Mouse (Mus musculus): ENCODE measurements at regions not wholly inside any gene's neighbourhood (a gene's known extent, or its start where the extent isn't known, plus 50 kb on each side); places are given as distances from the start of the nearest gene placed in this dataset.
A peak's percentile ranks its signal among the peaks of the same experiment; 100 is the strongest.

GRCm38 (mm10) chr13:51980344-51980743 is 133.9 kb downstream of the Gadd45g start:
- ATAC-seq (ENCODE audit: low read depth), result 0 out of 2 replicates have a peak, but pooled peaks have one; percentile 23
- Histone ChIP-seq H3K27me3 (replicated peaks; ENCODE audit: control insufficient read depth, insufficient read depth, low read length) (no peaks in the 10 kb centered on the region), H3K9ac (ENCODE audit: low read depth, low read length) (no peak overlapping the region), H3K4me3 (ENCODE audit: low read depth, low read length) (no peak overlapping the region), H3K36me3 (ENCODE audit: control insufficient read depth, insufficient read depth, low read length) (no peaks in the 10 kb centered on the region), H3K27ac (replicated peaks; ENCODE audit: low read depth, low read length) (no peak overlapping the region), H3K4me2 (ENCODE audit: low read depth, low read length) (no peak overlapping the region), H3K9me3 (ENCODE audit: control insufficient read depth, low read length) (peaks cover 9% of the 10 kb centered on the region; the same call in 1 of the 2 replicates), H3K4me1 (ENCODE audit: control insufficient read depth, insufficient read depth, low read length) (peaks cover 13% of the 10 kb centered on the region)
- DNase-seq (ENCODE audit: low spot score), result peak; percentile 72
- 33% methylated on average over 1 of the region's 1 CpGs for WGBS

- no peak overlapping the region for H3K4me3 ChIP-seq (ENCODE audit: low read depth, low read length)
- no peak for DNase-seq (ENCODE audit: low spot score)
- ATAC-seq (ENCODE audit: low read depth), result no peak
- H3K36me3 ChIP-seq (ENCODE audit: control insufficient read depth, insufficient read depth, low read length), result no peaks in the 10 kb centered on the region
- no peak overlapping the region for H3K4me2 ChIP-seq (ENCODE audit: low read depth, low read length)
- WGBS, result 81% methylated on average over 8 of the region's 8 CpGs
- no peaks in the 10 kb centered on the region for H3K27me3 ChIP-seq (replicated peaks; ENCODE audit: control insufficient read depth, insufficient read depth, low read length)
- H3K4me1 ChIP-seq (ENCODE audit: control insufficient read depth, insufficient read depth, low read length), result no peaks in the 10 kb centered on the region
- peaks cover under 1% of the 10 kb centered on the region; the same call in 1 of the 2 replicates for H3K9me3 ChIP-seq (ENCODE audit: control insufficient read depth, low read length)
- H3K9ac ChIP-seq (ENCODE audit: low read depth, low read length), result no peak overlapping the region
- no peak overlapping the region for H3K27ac ChIP-seq (replicated peaks; ENCODE audit: low read depth, low read length)
Measured at GRCm38 (mm10) chr13:51983002-51983401, 136.5 kb downstream of the Gadd45g start.

GRCm38 (mm10) chr13:51983575-51983974 is 137.1 kb downstream of the Gadd45g start:
- no peak for ATAC-seq (ENCODE audit: low read depth)
- H3K9ac ChIP-seq (ENCODE audit: low read depth, low read length), result no peak overlapping the region
- no peaks in the 10 kb centered on the region for H3K9me3 ChIP-seq (ENCODE audit: control insufficient read depth, low read length)
- no peak overlapping the region for H3K4me3 ChIP-seq (ENCODE audit: low read depth, low read length)
- no peaks in the 10 kb centered on the region for H3K27me3 ChIP-seq (replicated peaks; ENCODE audit: control insufficient read depth, insufficient read depth, low read length)
- WGBS, result 86% methylated on average over 5 of the region's 5 CpGs
- H3K4me1 ChIP-seq (ENCODE audit: control insufficient read depth, insufficient read depth, low read length), result no peaks in the 10 kb centered on the region
- DNase-seq (ENCODE audit: low spot score), result no peak
- no peaks in the 10 kb centered on the region for H3K36me3 ChIP-seq (ENCODE audit: control insufficient read depth, insufficient read depth, low read length)
- no peak overlapping the region for H3K4me2 ChIP-seq (ENCODE audit: low read depth, low read length)
- H3K27ac ChIP-seq (replicated peaks; ENCODE audit: low read depth, low read length), result no peak overlapping the region

GRCm38 (mm10) chr13:51991339-51991738 is 144.9 kb downstream of the Gadd45g start:
- no peaks in the 10 kb centered on the region for H3K4me1 ChIP-seq (ENCODE audit: control insufficient read depth, insufficient read depth, low read length)
- no peaks in the 10 kb centered on the region for H3K27me3 ChIP-seq (replicated peaks; ENCODE audit: control insufficient read depth, insufficient read depth, low read length)
- no peak overlapping the region for H3K4me3 ChIP-seq (ENCODE audit: low read depth, low read length)
- WGBS, result 85% methylated on average over 4 of the region's 4 CpGs
- DNase-seq (ENCODE audit: low spot score) (no peak), ATAC-seq (ENCODE audit: low read depth) (no peak)
- no peaks in the 10 kb centered on the region for H3K36me3 ChIP-seq (ENCODE audit: control insufficient read depth, insufficient read depth, low read length)
- H3K9ac ChIP-seq (ENCODE audit: low read depth, low read length), result no peak overlapping the region
- H3K4me2 ChIP-seq (ENCODE audit: low read depth, low read length), result no peak overlapping the region
- no peaks in the 10 kb centered on the region for H3K9me3 ChIP-seq (ENCODE audit: control insufficient read depth, low read length)
- H3K27ac ChIP-seq (replicated peaks; ENCODE audit: low read depth, low read length), result no peak overlapping the region

GRCm38 (mm10) chr13:51992878-51993277 is 146.4 kb downstream of the Gadd45g start:
- 73% methylated on average over 6 of the region's 6 CpGs for WGBS
- ATAC-seq (ENCODE audit: low read depth), result no peak
- no peak for DNase-seq (ENCODE audit: low spot score)
- H3K4me1 ChIP-seq (ENCODE audit: control insufficient read depth, insufficient read depth, low read length), result no peaks in the 10 kb centered on the region
- no peak overlapping the region for H3K4me3 ChIP-seq (ENCODE audit: low read depth, low read length)
- no peaks in the 10 kb centered on the region for H3K9me3 ChIP-seq (ENCODE audit: control insufficient read depth, low read length)
- no peaks in the 10 kb centered on the region for H3K36me3 ChIP-seq (ENCODE audit: control insufficient read depth, insufficient read depth, low read length)
- no peak overlapping the region for H3K27ac ChIP-seq (replicated peaks; ENCODE audit: low read depth, low read length)
- no peak overlapping the region for H3K4me2 ChIP-seq (ENCODE audit: low read depth, low read length)
- H3K9ac ChIP-seq (ENCODE audit: low read depth, low read length), result no peak overlapping the region
- no peaks in the 10 kb centered on the region for H3K27me3 ChIP-seq (replicated peaks; ENCODE audit: control insufficient read depth, insufficient read depth, low read length)

GRCm38 (mm10) chr13:51996163-51996562 is 149.7 kb downstream of the Gadd45g start:
- Histone ChIP-seq H3K4me2 (ENCODE audit: low read depth, low read length) (no peak overlapping the region), H3K9me3 (ENCODE audit: control insufficient read depth, low read length) (no peaks in the 10 kb centered on the region), H3K4me1 (ENCODE audit: control insufficient read depth, insufficient read depth, low read length) (peaks cover under 1% of the 10 kb centered on the region; the same call in 1 of the 2 replicates), H3K27ac (replicated peaks; ENCODE audit: low read depth, low read length) (no peak overlapping the region), H3K27me3 (replicated peaks; ENCODE audit: control insufficient read depth, insufficient read depth, low read length) (no peaks in the 10 kb centered on the region), H3K9ac (ENCODE audit: low read depth, low read length) (no peak overlapping the region), H3K36me3 (ENCODE audit: control insufficient read depth, insufficient read depth, low read length) (no peaks in the 10 kb centered on the region), H3K4me3 (ENCODE audit: low read depth, low read length) (no peak overlapping the region)
- ATAC-seq (ENCODE audit: low read depth) (no peak), DNase-seq (ENCODE audit: low spot score) (no peak)
- WGBS, result 81% methylated on average over 4 of the region's 4 CpGs

GRCm38 (mm10) chr13:51998542-51998941 is 152.1 kb downstream of the Gadd45g start:
- no peaks in the 10 kb centered on the region for H3K9me3 ChIP-seq (ENCODE audit: control insufficient read depth, low read length)
- H3K27ac ChIP-seq (replicated peaks; ENCODE audit: low read depth, low read length), result no peak overlapping the region
- H3K4me3 ChIP-seq (ENCODE audit: low read depth, low read length), result no peak overlapping the region
- no peak overlapping the region for H3K9ac ChIP-seq (ENCODE audit: low read depth, low read length)
- ATAC-seq (ENCODE audit: low read depth), result no peak
- H3K27me3 ChIP-seq (replicated peaks; ENCODE audit: control insufficient read depth, insufficient read depth, low read length), result no peaks in the 10 kb centered on the region
- peaks cover 14% of the 10 kb centered on the region; the same call in 1 of the 2 replicates for H3K4me1 ChIP-seq (ENCODE audit: control insufficient read depth, insufficient read depth, low read length)
- 91% methylated on average over 7 of the region's 7 CpGs for WGBS
- no peak for DNase-seq (ENCODE audit: low spot score)
- no peaks in the 10 kb centered on the region for H3K36me3 ChIP-seq (ENCODE audit: control insufficient read depth, insufficient read depth, low read length)
- H3K4me2 ChIP-seq (ENCODE audit: low read depth, low read length), result no peak overlapping the region

- H3K36me3 ChIP-seq (ENCODE audit: control insufficient read depth, insufficient read depth, low read length), result no peaks in the 10 kb centered on the region
- 40% methylated on average over 12 of the region's 12 CpGs for WGBS
- no peak overlapping the region for H3K4me2 ChIP-seq (ENCODE audit: low read depth, low read length)
- H3K27me3 ChIP-seq (replicated peaks; ENCODE audit: control insufficient read depth, insufficient read depth, low read length), result no peaks in the 10 kb centered on the region
- DNase-seq (ENCODE audit: low spot score) (peak; percentile 79), ATAC-seq (ENCODE audit: low read depth) (peak; percentile 15; the same call in 1 of the 2 replicates)
- no peaks in the 10 kb centered on the region for H3K9me3 ChIP-seq (ENCODE audit: control insufficient read depth, low read length)
- peak overlapping the region; percentile 52 for H3K27ac ChIP-seq (replicated peaks; ENCODE audit: low read depth, low read length)
- peaks cover 14% of the 10 kb centered on the region; the same call in 1 of the 2 replicates for H3K4me1 ChIP-seq (ENCODE audit: control insufficient read depth, insufficient read depth, low read length)
- no peak overlapping the region for H3K9ac ChIP-seq (ENCODE audit: low read depth, low read length)
- no peak overlapping the region for H3K4me3 ChIP-seq (ENCODE audit: low read depth, low read length)
Measured at GRCm38 (mm10) chr13:52001811-52002210, 155.3 kb downstream of the Gadd45g start.

GRCm38 (mm10) chr13:52003946-52004539 is 157.6 kb downstream of the Gadd45g start:
- no peak overlapping the region for H3K27ac ChIP-seq (replicated peaks; ENCODE audit: low read depth, low read length)
- H3K4me3 ChIP-seq (ENCODE audit: low read depth, low read length), result no peak overlapping the region
- no peak overlapping the region for H3K4me2 ChIP-seq (ENCODE audit: low read depth, low read length)
- 73% methylated on average over 5 of the region's 5 CpGs for WGBS
- ATAC-seq (ENCODE audit: low read depth) (no peak), DNase-seq (ENCODE audit: low spot score) (no peak)
- H3K4me1 ChIP-seq (ENCODE audit: control insufficient read depth, insufficient read depth, low read length), result peaks cover 14% of the 10 kb centered on the region; the same call in 1 of the 2 replicates
- no peak overlapping the region for H3K9ac ChIP-seq (ENCODE audit: low read depth, low read length)
- H3K9me3 ChIP-seq (ENCODE audit: control insufficient read depth, low read length), result no peaks in the 10 kb centered on the region
- H3K36me3 ChIP-seq (ENCODE audit: control insufficient read depth, insufficient read depth, low read length), result no peaks in the 10 kb centered on the region
- no peaks in the 10 kb centered on the region for H3K27me3 ChIP-seq (replicated peaks; ENCODE audit: control insufficient read depth, insufficient read depth, low read length)

Measured in embryonic facial prominence, embryonic 14.5 days (tissue).